ENCODE assay signal across 22 mouse cellular contexts in genomic region chr6:81413611-81414010, GRCm38 (mm10).
A peak's percentile ranks its signal among the peaks of the same experiment; 100 is the strongest.
DNase-seq lines count a peak whose midpoint lies in the region; ATAC-seq and TF ChIP-seq lines count a peak whose summit lies in the region.
"Had no signal": no experiment of that assay in that cellular context is flagged by ENCODE, and none has a peak within 500 bp of the region (broad histone marks: within the 10 kb centered on the region; RNA-seq: fewer than 3 reads in every experiment).

No protein-coding gene starts in this region.

- no peaks in the 10 kb centered on the region for H3K36me3 ChIP-seq in forebrain, embryonic 14.5 days (ENCODE audit: control insufficient read depth, insufficient read depth, low read length)
- H3K36me3 ChIP-seq in forebrain, embryonic 11.5 days (ENCODE audit: control insufficient read depth, insufficient read depth, low read length): no peaks in the 10 kb centered on the region
- no peaks in the 10 kb centered on the region for H3K36me3 ChIP-seq in liver, embryonic 12.5 days
- H3K36me3 ChIP-seq: G1E; heart, embryonic 10.5 days had no signal

- no peaks in the 10 kb centered on the region for H3K27me3 ChIP-seq in forebrain, embryonic 14.5 days (replicated peaks; ENCODE audit: control insufficient read depth, insufficient read depth, low read length)
- H3K27me3 ChIP-seq in forebrain, embryonic 11.5 days (ENCODE audit: control insufficient read depth, insufficient read depth, low read length): no peaks in the 10 kb centered on the region
- H3K27me3 ChIP-seq in liver, embryonic 12.5 days (replicated peaks): no peaks in the 10 kb centered on the region

- TF ChIP-seq CTCF in lung, adult 2 months (IDR thresholded peaks at IDR 0.05; ENCODE audit: insufficient read depth, low read length): no peak

- peak; percentile 7 for DNase-seq in forebrain, embryonic 14.5 days (ENCODE audit: low spot score)
- no peak for DNase-seq in forebrain, embryonic 11.5 days (ENCODE audit: low spot score)
- DNase-seq in brain, adult 2 months (ENCODE audit: low read depth, low spot score): peak; percentile 84
- DNase-seq in layer of hippocampus, adult 9-10 months (ENCODE audit: low spot score): peak; percentile 55
- DNase-seq in left cerebral cortex, postnatal 25 days (ENCODE audit: low spot score in 2 of 2): peak; percentile 51 to 91
- no peak for DNase-seq in lung, adult 2 months
- no peak for DNase-seq in heart, postnatal 4 days
- DNase-seq: adrenal gland, adult 2 months; cerebellum, adult 11-12 months; heart, postnatal 14 days; midbrain, embryonic 14.5 days; thymus, postnatal 25 days had no signal

- H3K9me3 ChIP-seq in forebrain, embryonic 14.5 days (replicated peaks; ENCODE audit: control insufficient read depth, low read length): no peaks in the 10 kb centered on the region
- no peaks in the 10 kb centered on the region for H3K9me3 ChIP-seq in forebrain, embryonic 11.5 days (ENCODE audit: control insufficient read depth, low read length)
- H3K9me3 ChIP-seq in liver, embryonic 12.5 days (replicated peaks): no peaks in the 10 kb centered on the region
- H3K9me3 ChIP-seq: heart, embryonic 10.5 days had no signal

- intact Hi-C loops in left cerebral cortex, postnatal 25 days (cut with DNase I): loop anchor here (1.0 to 2.0 kb wide), 2 partner anchors 28 to 551 kb away; no protein-coding TSS in a partner anchor

- H3K4me3 ChIP-seq in forebrain, embryonic 14.5 days (ENCODE audit: low read depth, low read length): no peak overlapping the region
- H3K4me3 ChIP-seq in forebrain, embryonic 11.5 days (ENCODE audit: low read depth, low read length): no peak overlapping the region
- no peak overlapping the region for H3K4me3 ChIP-seq in liver, embryonic 12.5 days
- no peak overlapping the region for H3K4me3 ChIP-seq in lung, adult 2 months (replicated peaks; ENCODE audit: extremely low read depth, low read depth, low read length)
- H3K4me3 ChIP-seq: erythroblast, embryonic 14.5 days; heart, embryonic 10.5 days; myocyte had no signal

- no peaks in the 10 kb centered on the region for H3K4me1 ChIP-seq in forebrain, embryonic 14.5 days (ENCODE audit: control insufficient read depth, insufficient read depth, low read length)
- no peaks in the 10 kb centered on the region for H3K4me1 ChIP-seq in forebrain, embryonic 11.5 days (replicated peaks; ENCODE audit: control insufficient read depth, insufficient read depth, low read length)
- H3K4me1 ChIP-seq in liver, embryonic 12.5 days: no peaks in the 10 kb centered on the region
- H3K4me1 ChIP-seq in lung, adult 2 months (ENCODE audit: control insufficient read depth, insufficient read depth, low read length): no peaks in the 10 kb centered on the region
- H3K4me1 ChIP-seq: heart, embryonic 10.5 days had no signal

- no peak for TF ChIP-seq POLR2A in lung, adult 2 months (IDR thresholded peaks at IDR 0.05; ENCODE audit: borderline replicate concordance, extremely low read depth, low read depth, low read length)

- no peak overlapping the region for H3K27ac ChIP-seq in forebrain, embryonic 14.5 days (ENCODE audit: low read depth, low read length)
- H3K27ac ChIP-seq in forebrain, embryonic 11.5 days (ENCODE audit: low read depth, low read length): no peak overlapping the region
- H3K27ac ChIP-seq in liver, embryonic 12.5 days: no peak overlapping the region
- H3K27ac ChIP-seq: heart, embryonic 10.5 days; stomach, postnatal 0 days had no signal

- H3K4me2 ChIP-seq in forebrain, embryonic 14.5 days (ENCODE audit: low read length): no peak overlapping the region
- H3K4me2 ChIP-seq in forebrain, embryonic 11.5 days (ENCODE audit: low read depth, low read length, severe bottlenecking): no peak overlapping the region
- H3K4me2 ChIP-seq in liver, embryonic 12.5 days: no peak overlapping the region
- H3K4me2 ChIP-seq: liver, embryonic 11.5 days had no signal

- no peak overlapping the region for H3K9ac ChIP-seq in forebrain, embryonic 14.5 days (ENCODE audit: low read length)
- no peak overlapping the region for H3K9ac ChIP-seq in forebrain, embryonic 11.5 days (ENCODE audit: low read length)
- H3K9ac ChIP-seq in liver, embryonic 12.5 days: no peak overlapping the region

- ATAC-seq in forebrain, embryonic 14.5 days: no peak
- ATAC-seq in forebrain, embryonic 11.5 days (replicated peaks; ENCODE audit: low FRiP score): no peak
- no peak for ATAC-seq in liver, embryonic 12.5 days
- ATAC-seq: CD4-positive, CD25-positive, alpha-beta regulatory T cell, adult 4 months; hindbrain, embryonic 16.5 days; intestine, postnatal 0 days had no signal

- 88% methylated on average over 5 of the region's 5 CpGs for WGBS in forebrain, embryonic 14.5 days
- WGBS in forebrain, embryonic 11.5 days: 90% methylated on average over 5 of the region's 5 CpGs
- 59% methylated on average over 5 of the region's 5 CpGs for WGBS in liver, embryonic 12.5 days (ENCODE audit: insufficient replicate concordance)
- 86% methylated on average over 5 of the region's 5 CpGs for WGBS in lung, adult 2 months

Comparison
In these comparisons a context has a peak if more than half of its experiments do, and no peak if none do; other contexts are left out.
1. DNase-seq: peak in forebrain, embryonic 14.5 days (single experiment), brain, adult 2 months (single experiment), layer of hippocampus, adult 9-10 months (single experiment) and left cerebral cortex, postnatal 25 days (2 of 2); none in forebrain, embryonic 11.5 days (single experiment), lung, adult 2 months (single experiment) and heart, postnatal 4 days (single experiment).